Mouse (Mus musculus): ENCODE results near the gene Fermt2. TPM values are rescaled to one million over a fixed set of nuclear protein-coding genes. Genes with fewer than 3 reads are reported as not detected.

The Fermt2 gene
- polyA plus RNA-seq, 1 experiment from 2014 or later, result 229 TPM

- no peaks in the 10 kb centered on the region for H3K4me1 ChIP-seq (ENCODE audit: control insufficient read depth, insufficient read depth, low read length)
- WGBS, result 86% methylated on average over 4 of the region's 4 CpGs
- H3K27me3 ChIP-seq (ENCODE audit: control insufficient read depth, insufficient read depth, low read length), result no peaks in the 10 kb centered on the region
- H3K27ac ChIP-seq (ENCODE audit: low read length), result no peak overlapping the region
- no peak overlapping the region for H3K4me3 ChIP-seq (ENCODE audit: low read length)
- H3K4me2 ChIP-seq (ENCODE audit: low read depth, low read length), result no peak overlapping the region
- ATAC-seq (replicated peaks; ENCODE audit: extremely low read depth, insufficient read depth, low FRiP score), result no peak
- no peaks in the 10 kb centered on the region for H3K9me3 ChIP-seq (replicated peaks; ENCODE audit: control insufficient read depth, low read length)
- H3K36me3 ChIP-seq (ENCODE audit: control insufficient read depth, insufficient read depth), result no peaks in the 10 kb centered on the region
- no peak overlapping the region for H3K9ac ChIP-seq (ENCODE audit: low read length)
Observed at GRCm38 (mm10) chr14:45416265-45416664, 113.7 kb downstream of the Fermt2 start.

Other genes starting within 250 kb of the Fermt2 start
- 28.1 and 32.2 TPM in 2 replicates for gene Ero1l, start 211.3 kb downstream of the Fermt2 start, polyA plus RNA-seq (2015; fragmentation: Nextera tagmentation; extraction: Ambion mirVana)
- 110 and 134 TPM in 2 replicates for gene Psmc6, start 200.3 kb downstream of the Fermt2 start, polyA plus RNA-seq (2015; fragmentation: Nextera tagmentation; extraction: Ambion mirVana)
- gene Styx, start 179.0 kb downstream of the Fermt2 start, polyA plus RNA-seq (2015; fragmentation: Nextera tagmentation; extraction: Ambion mirVana), result 49.2 and 61.5 TPM in 2 replicates
- 22.6 and 23.6 TPM in 2 replicates for gene Gnpnat1, start 125.2 kb downstream of the Fermt2 start, polyA plus RNA-seq (2015; fragmentation: Nextera tagmentation; extraction: Ambion mirVana)
- 8.1 and 9.3 TPM in 2 replicates for gene Ddhd1, start 128.0 kb upstream of the Fermt2 start, polyA plus RNA-seq (2015; fragmentation: Nextera tagmentation; extraction: Ambion mirVana)